Mouse (Mus musculus) stomach, embryonic 14.5 days (tissue): Measurements from ENCODE around the gene Coro1b. TPM values are rescaled to one million over a fixed set of nuclear protein-coding genes. Genes with fewer than 3 reads are reported as not detected.

Source experiments
- ATAC-seq: fragments of 200-750 bp; cut with Nextera tagmentation; 2 replicates; pipeline ENCODE4 v1.8.0; 2017; ENCODE audit warnings: low read depth, moderate TSS enrichment; ENCODE audit not compliant: insufficient number of reproducible peaks, insufficient read depth, low FRiP score
- H3K27ac ChIP-seq: fragments of 300-500 bp; sonication (generic); 2 replicates; pipeline ENCODE4 v1.5.1; 2014; ENCODE audit warnings: mild to moderate bottlenecking, low read length, moderate library complexity, mixed read lengths
- H3K27me3 ChIP-seq: fragments of 300-500 bp; sonication (generic); 2 replicates; pipeline ENCODE4 v1.6.1; 2014; ENCODE audit warnings: low read length, control low read depth, mixed read lengths; ENCODE audit not compliant: control insufficient read depth, insufficient read depth
- H3K36me3 ChIP-seq: fragments of 300-500 bp; sonication (generic); 2 replicates; pipeline ENCODE4 v1.6.1; 2014; ENCODE audit warnings: mild to moderate bottlenecking, control low read depth, low read length, moderate library complexity, mixed read lengths; ENCODE audit not compliant: control insufficient read depth, insufficient read depth
- H3K4me1 ChIP-seq: fragments of 300-500 bp; sonication (generic); 2 replicates; pipeline ENCODE4 v1.6.1; 2014; ENCODE audit warnings: low read length, control low read depth, mixed read lengths; ENCODE audit not compliant: control insufficient read depth, insufficient read depth
- H3K4me2 ChIP-seq: fragments of 300-500 bp; sonication (generic); replicated peaks from 2 replicates; pipeline ENCODE4 v1.6.1; 2014; ENCODE audit warnings: low read depth, low read length, control low read depth
- H3K4me3 ChIP-seq: fragments of 300-500 bp; sonication (generic); 2 replicates; pipeline ENCODE4 v1.5.1; 2014; ENCODE audit warnings: low read depth, low read length, control low read depth
- H3K9ac ChIP-seq: fragments of 300-500 bp; sonication (generic); replicated peaks from 2 replicates; pipeline ENCODE4 v1.6.1; 2014; ENCODE audit warnings: low read depth, mild to moderate bottlenecking, control low read depth, low read length, moderate library complexity, mixed read lengths
- H3K9me3 ChIP-seq: fragments of 300-500 bp; sonication (generic); 2 replicates; pipeline ENCODE4 v1.6.1; 2016; ENCODE audit warnings: low read depth, low read length, control low read depth; ENCODE audit not compliant: control insufficient read depth
- WGBS: fragments of 180-500 bp; shearing (Covaris S2); extraction: QIAGEN DNeasy Blood & Tissue Kit; methylation state at CpG from one replicate; pipeline ENCODE4 v1.1.7; 2014; 5-methylcytosine and 5-hydroxymethylcytosine counted together
- polyA plus RNA-seq: library from polyadenylated mRNA; unstranded; fragments of >200 nt; fragmentation: Nextera tagmentation; extraction: Ambion mirVana; gene quantifications from 2 replicates; pipeline ENCODE4 v1.2.1, GENCODE M21; 2014

Coro1b gene
- polyA plus RNA-seq, 1 experiment from 2014 or later: 149 TPM

DNA sequence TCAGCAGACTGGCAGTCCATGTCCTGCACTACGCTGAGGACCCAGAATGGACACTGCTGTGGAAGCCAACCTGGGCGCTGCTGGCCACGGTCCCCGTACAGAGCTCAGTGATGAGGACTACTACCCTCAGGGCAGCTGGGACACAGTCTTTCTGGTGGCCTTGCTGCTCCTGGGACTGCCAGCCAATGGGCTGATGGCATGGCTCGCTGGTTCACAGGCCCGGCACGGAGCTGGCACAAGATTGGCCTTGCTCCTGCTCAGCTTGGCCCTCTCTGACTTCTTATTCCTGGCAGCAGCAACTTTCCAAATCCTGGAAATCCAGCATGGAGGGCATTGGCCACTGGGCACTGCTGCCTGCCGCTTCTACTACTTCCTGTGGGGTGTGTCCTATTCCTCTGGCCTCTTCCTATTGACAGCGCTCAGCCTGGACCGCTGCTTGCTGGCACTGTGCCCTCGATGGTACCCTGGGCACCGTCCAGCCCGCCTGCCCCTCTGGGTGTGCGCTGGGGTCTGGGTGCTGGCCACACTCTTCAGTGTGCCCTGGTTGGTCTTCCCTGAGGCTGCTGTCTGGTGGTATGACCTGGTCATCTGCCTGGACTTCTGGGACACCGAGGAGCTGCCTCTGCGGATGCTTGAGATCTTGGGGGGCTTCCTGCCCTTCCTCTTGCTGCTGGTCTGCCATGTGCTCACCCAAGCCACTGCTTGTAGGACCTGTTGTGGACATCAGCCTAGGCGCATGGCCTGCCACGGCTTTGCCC, 5.8 kb upstream of the Coro1b start:
- no peaks in the 10 kb centered on the region for H3K36me3 ChIP-seq
- H3K27ac ChIP-seq: no peak overlapping the region
- no peak overlapping the region for H3K4me2 ChIP-seq
- ATAC-seq: no peak
- 90% methylated on average over 18 of the region's 18 CpGs for WGBS
- no peaks in the 10 kb centered on the region for H3K27me3 ChIP-seq
- H3K9me3 ChIP-seq: no peaks in the 10 kb centered on the region
- no peak overlapping the region for H3K9ac ChIP-seq
- no peak overlapping the region for H3K4me3 ChIP-seq
- H3K4me1 ChIP-seq: peaks cover under 1% of the 10 kb centered on the region; the same call in 1 of the 2 replicates

DNA sequence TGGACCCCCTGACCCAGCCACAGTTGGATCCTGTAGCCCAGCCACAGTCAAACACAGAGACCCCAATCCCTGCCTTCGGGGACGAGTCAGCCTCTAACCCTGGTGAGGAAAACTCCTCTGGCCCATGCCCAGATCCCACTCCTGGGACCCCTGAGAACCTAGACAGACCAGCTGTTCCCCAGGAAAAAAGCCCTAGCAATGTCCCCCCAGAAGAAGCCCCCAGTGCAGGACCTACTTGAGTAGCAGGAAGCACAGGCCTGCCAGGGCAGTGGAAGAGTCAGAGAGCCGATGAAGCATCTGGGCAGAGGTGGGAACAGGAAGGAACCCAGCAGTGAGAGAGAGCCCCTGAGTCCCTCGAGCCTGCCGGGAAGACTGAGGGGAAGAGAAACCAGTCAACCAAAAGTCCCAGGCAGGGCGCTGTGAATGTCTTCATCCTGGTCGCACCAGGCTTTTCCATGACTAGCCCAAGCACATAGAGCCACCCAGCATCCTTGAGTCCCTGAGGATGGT, 4.6 kb upstream of the Coro1b start, which contains the start of gene Cabp4:
Gene Cabp4 (minus strand): TSS at position 275 of the 510 bp plus-strand sequence.
- Histone ChIP-seq H3K36me3 (no peaks in the 10 kb centered on the region), H3K27me3 (no peaks in the 10 kb centered on the region), H3K9me3 (no peaks in the 10 kb centered on the region), H3K27ac (no peak within 1 kb of the TSS), H3K9ac (no peak within 1 kb of the TSS), H3K4me3 (no peak within 1 kb of the TSS), H3K4me2 (no peak within 1 kb of the TSS), H3K4me1 (peaks cover 7% of the 10 kb centered on the region; the same call in 1 of the 2 replicates)
- 79% methylated on average over 7 of the region's 7 CpGs for WGBS
- ATAC-seq: no peak

DNA sequence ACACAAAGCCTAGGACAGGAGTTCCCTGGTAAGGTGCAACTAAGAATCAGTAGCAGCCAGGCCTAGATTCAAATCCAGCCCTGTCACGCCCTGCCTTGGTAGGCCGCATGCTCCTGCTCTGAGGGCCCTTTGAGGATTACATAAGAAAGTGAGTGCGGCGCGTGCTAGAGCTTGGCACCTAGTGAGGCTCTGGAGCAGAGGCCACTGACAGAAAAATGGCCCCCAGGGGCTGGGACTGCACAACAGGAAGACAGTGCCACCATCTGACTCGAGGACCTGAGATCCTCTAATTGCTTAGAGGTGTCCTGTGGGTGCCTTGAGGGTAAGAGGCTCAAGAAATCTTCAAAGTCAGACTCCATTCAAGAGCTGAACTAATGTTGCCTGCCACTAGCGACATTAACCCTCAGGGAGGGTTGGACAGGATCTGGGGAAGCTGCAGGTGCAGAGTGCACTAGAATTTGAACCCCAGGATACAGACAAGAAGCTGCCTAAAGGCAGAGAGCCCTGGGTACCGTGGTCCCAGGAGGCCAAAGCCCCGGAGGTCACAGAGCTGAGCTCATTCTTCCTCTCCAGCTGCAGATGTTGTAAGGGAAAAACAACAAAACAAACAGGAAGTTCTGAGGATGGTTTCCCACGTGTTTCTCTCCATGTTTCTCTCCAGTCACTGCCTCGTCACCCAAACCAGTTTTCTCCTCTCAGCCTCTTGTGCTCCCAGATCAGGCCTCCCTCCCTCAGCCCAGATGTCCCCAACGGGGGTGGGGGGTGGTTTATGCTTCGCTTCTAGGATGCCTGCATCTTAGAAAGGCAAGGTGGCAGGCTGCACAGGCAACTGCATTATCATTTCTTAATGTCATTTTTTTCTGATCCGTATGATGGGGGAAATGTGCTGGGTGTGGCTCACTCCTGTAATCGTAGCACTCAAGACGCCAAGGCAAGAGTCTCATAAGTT, 3.6 kb upstream of the Coro1b start:
- peaks cover 1% of the 10 kb centered on the region; the same call in 1 of the 2 replicates for H3K36me3 ChIP-seq
- no peaks in the 10 kb centered on the region for H3K27me3 ChIP-seq
- H3K4me3 ChIP-seq: no peak overlapping the region
- peaks cover 17% of the 10 kb centered on the region for H3K4me1 ChIP-seq
- no peak for ATAC-seq
- no peak overlapping the region for H3K27ac ChIP-seq
- 80% methylated on average over 16 of the region's 16 CpGs for WGBS
- H3K9ac ChIP-seq: no peak overlapping the region
- no peak overlapping the region for H3K4me2 ChIP-seq
- H3K9me3 ChIP-seq: no peaks in the 10 kb centered on the region

DNA sequence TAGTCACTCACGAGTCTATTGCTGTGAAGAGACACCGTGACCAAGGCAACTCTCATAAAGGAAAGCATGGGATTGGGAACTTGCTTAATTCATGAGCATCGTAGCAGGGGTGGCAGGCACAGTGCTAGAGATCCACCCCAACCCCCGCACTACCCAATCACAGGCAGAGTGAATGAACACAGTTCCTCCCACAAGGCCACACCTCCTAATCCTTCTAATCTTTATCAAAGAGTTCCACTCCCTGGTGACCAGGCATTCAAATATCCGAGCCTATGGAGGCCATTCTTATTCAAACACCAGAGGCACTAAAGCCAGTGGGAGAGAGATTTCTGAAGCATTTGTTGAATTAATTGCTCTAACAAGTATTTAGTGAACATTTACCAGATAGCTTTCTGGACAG, 2.5 kb upstream of the Coro1b start:
- Histone ChIP-seq H3K4me2 (no peak overlapping the region), H3K4me3 (no peak overlapping the region), H3K9me3 (no peaks in the 10 kb centered on the region), H3K4me1 (peaks cover 20% of the 10 kb centered on the region), H3K36me3 (peaks cover 12% of the 10 kb centered on the region), H3K9ac (no peak overlapping the region), H3K27ac (no peak overlapping the region), H3K27me3 (no peaks in the 10 kb centered on the region)
- no peak for ATAC-seq
- WGBS: 87% methylated on average over 5 of the region's 5 CpGs

DNA sequence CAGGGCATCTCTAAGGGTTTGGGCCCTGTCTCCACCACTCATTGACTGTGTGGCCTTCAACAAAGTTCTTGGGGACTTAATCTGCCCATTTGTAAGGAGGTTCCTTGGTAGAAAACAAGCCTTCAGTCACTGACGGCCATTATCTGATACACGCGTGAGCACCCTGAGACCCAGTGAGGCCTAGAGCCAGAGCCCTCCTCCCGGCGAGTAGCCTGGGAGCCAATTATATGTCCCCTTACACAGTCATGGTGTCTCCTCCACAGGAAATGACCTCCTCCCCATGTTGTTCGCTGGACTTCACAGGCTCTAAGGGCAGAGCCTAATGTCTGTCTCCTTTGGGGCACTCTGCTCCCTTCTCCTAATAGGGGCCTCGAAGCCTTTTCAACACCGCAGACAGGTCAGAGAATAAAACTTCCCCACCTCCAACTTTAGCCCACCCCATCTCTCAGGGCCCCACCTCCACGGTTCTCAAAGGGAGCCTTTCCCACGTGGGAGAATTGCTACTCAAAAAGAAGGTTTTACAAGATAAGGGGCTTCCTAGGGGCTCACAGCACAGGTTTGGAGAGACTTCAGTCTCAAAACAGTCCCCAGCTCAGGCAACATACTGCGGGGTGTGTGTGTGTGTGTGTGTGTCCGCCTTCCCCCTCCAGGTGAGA, 1.9 kb upstream of the Coro1b start:
- H3K9ac ChIP-seq: no peak overlapping the region
- peaks cover 20% of the 10 kb centered on the region for H3K4me1 ChIP-seq
- no peak overlapping the region for H3K27ac ChIP-seq

DNA sequence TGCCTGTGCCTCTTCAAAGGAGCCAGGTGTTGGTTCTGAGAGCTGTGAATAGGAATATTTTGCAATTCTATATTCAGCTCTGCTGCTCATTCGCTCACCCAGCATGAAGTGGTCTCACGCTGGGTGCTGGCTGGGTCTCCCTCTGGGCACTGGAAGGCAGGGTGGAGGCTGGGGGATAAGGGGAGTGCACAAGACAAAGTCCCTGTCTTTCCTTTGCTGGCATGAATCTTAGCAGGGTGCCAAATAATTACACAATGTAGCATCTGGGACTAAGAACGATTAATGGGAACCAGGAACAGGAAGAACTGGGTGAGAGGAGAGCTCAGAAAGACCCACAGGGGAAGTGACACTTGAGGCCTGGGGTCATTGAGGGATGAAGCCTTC, 1.4 kb upstream of the Coro1b start:
- ATAC-seq: no peak
- peaks cover 15% of the 10 kb centered on the region for H3K36me3 ChIP-seq
- H3K27me3 ChIP-seq: no peaks in the 10 kb centered on the region
- H3K4me3 ChIP-seq: no peak overlapping the region
- H3K4me1 ChIP-seq: peaks cover 20% of the 10 kb centered on the region
- 57% methylated on average over 3 of the region's 3 CpGs for WGBS
- H3K9ac ChIP-seq: no peak overlapping the region
- no peak overlapping the region for H3K27ac ChIP-seq
- H3K4me2 ChIP-seq: no peak overlapping the region
- H3K9me3 ChIP-seq: no peaks in the 10 kb centered on the region

More for the DNA sequence above, 1.9 kb upstream of the Coro1b start:
- ATAC-seq: no peak
- Histone ChIP-seq H3K9me3 (no peaks in the 10 kb centered on the region), H3K4me3 (no peak overlapping the region), H3K27me3 (no peaks in the 10 kb centered on the region), H3K36me3 (peaks cover 15% of the 10 kb centered on the region), H3K4me2 (no peak overlapping the region)
- WGBS: 61% methylated on average over 12 of the region's 12 CpGs

DNA sequence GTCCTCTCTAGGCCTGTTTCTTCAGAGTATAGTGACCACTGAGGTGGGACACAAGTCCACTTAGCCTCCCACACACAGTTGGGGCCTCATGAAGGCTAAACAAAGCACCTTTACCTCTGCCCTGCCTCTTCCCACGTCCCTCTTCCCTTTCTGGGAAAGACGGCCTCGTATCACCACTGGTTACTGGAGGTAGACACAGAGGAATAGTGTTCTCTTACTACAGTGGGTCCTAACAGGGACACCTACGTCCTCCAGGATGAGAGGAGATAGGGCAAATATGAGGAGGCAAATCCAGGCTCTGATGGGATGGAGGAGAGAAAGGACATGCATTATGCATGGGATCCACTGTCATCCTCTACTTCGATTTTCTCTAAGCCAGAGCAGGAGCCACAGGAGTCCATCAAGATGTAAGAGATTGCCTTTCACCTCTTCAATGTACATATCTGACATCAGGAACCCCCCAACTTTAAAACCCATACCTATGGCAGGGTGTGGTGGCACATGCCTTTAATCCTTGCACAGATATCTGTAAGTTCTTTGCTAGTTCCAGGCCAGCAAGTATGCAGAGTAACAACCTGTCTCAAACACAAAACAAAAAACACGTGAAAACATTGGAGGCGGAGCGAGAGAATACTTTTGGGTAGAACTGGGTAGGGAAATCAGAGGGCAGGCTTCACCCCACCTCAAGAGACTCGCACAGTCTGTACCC, 483 bp upstream of the Coro1b start:
- Histone ChIP-seq H3K27ac (peak overlapping the region; percentile 56), H3K4me3 (peak overlapping the region; percentile 79), H3K9ac (0 out of 2 replicates have a peak overlapping the region, but pooled peaks have one; percentile 18), H3K27me3 (no peaks in the 10 kb centered on the region), H3K36me3 (peaks cover 19% of the 10 kb centered on the region), H3K4me1 (peaks cover 20% of the 10 kb centered on the region), H3K4me2 (peak overlapping the region; percentile 78), H3K9me3 (no peaks in the 10 kb centered on the region)
- 33% methylated on average over 9 of the region's 9 CpGs for WGBS
- ATAC-seq: peak; percentile 2; the same call in 1 of the 2 replicates
